Mouse (Mus musculus) frontal cortex, adult (tissue): ENCODE measurements around the gene Pqbp1.

Experiments used
- ATAC-seq: cut with Nextera tagmentation; 2 replicates; pipeline ENCODE4 v1.9.2; 2017; ENCODE audit warnings: mild to moderate bottlenecking, moderate library complexity, mixed read lengths; ENCODE audit not compliant: low TSS enrichment

Gene Pqbp1

GRCm38 (mm10) chrX:7878495-7878894 lies 20.6 kb downstream of the Pqbp1 start:
- peak; percentile 20; the same call in 1 of the 2 replicates for ATAC-seq

- peak; percentile 76 for ATAC-seq
These were observed 21.1 kb downstream of the Pqbp1 start, which contains the start of gene Pim2 for GRCm38 (mm10) chrX:7878007-7878419. Gene Pim2 (plus strand): TSS chrX:7878262.

GRCm38 (mm10) chrX:7869826-7870225 lies 29.2 kb downstream of the Pqbp1 start:
- no peak for ATAC-seq

- no peak for ATAC-seq
These were observed 30.6 kb downstream of the Pqbp1 start for GRCm38 (mm10) chrX:7868506-7868905.

GRCm38 (mm10) chrX:7867141-7867540 lies 31.9 kb downstream of the Pqbp1 start:
- no peak for ATAC-seq

GRCm38 (mm10) chrX:7865786-7866185 lies 33.3 kb downstream of the Pqbp1 start:
- ATAC-seq: no peak

- ATAC-seq: no peak
These were observed 33.7 kb downstream of the Pqbp1 start for GRCm38 (mm10) chrX:7865343-7865742.

- no peak for ATAC-seq
These were observed 34.5 kb downstream of the Pqbp1 start for GRCm38 (mm10) chrX:7864551-7864950.

GRCm38 (mm10) chrX:7863181-7863580 lies 35.9 kb downstream of the Pqbp1 start:
- no peak for ATAC-seq

GRCm38 (mm10) chrX:7859191-7859753 lies 39.8 kb downstream of the Pqbp1 start:
- no peak for ATAC-seq

- ATAC-seq: peak; percentile 72; the same call in 1 of the 2 replicates
These were observed 44.5 kb downstream of the Pqbp1 start for GRCm38 (mm10) chrX:7854578-7854977.

GRCm38 (mm10) chrX:7847845-7848244 lies 51.2 kb downstream of the Pqbp1 start:
- peak; percentile 65 for ATAC-seq
